Mouse (Mus musculus): ENCODE measurements at regions not wholly inside any gene's neighbourhood (a gene's known extent, or its start where the extent isn't known, plus 50 kb on each side); places are given as distances from the start of the nearest gene placed in this dataset.
A peak's percentile ranks its signal among the peaks of the same experiment; 100 is the strongest.
"Not testable (repeated sequence)": the region's sequence is repeated elsewhere in the genome, so short reads cannot be mapped to it uniquely, and the experiment has no call there.

DNA sequence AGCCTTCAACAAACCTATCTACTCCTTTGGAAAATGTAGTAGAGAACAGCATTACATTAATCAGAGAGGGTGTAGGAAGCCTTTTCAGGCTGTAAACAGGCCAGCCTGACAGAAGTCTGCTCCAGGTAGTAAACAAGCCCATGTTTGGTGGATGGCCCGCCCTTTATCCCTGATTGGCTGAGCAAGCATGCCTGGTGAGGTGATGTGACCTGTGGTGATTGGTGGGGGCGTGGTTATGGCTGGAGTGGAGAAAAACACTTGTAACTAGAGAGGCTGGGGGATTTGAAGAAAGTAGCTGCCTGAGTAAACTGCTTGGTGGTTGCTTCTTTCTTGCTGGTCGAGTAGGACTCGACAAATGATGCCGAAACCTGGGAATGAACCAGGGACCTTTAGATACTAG, 621.3 kb upstream of the Dsel start:
- H3K36me3 ChIP-seq (ENCODE audit: control insufficient read depth, insufficient read depth); H3K79me2 ChIP-seq (ENCODE audit: control insufficient read depth, insufficient read depth); H3ac ChIP-seq (ENCODE audit: control insufficient read depth, insufficient read length); H3K4me3 ChIP-seq; H3K27me3 ChIP-seq (ENCODE audit: control insufficient read depth, insufficient read depth, insufficient read length): not testable (repeated sequence)
- H3K4me2 ChIP-seq (ENCODE audit: low read depth): peak overlapping the region; percentile 50

DNA sequence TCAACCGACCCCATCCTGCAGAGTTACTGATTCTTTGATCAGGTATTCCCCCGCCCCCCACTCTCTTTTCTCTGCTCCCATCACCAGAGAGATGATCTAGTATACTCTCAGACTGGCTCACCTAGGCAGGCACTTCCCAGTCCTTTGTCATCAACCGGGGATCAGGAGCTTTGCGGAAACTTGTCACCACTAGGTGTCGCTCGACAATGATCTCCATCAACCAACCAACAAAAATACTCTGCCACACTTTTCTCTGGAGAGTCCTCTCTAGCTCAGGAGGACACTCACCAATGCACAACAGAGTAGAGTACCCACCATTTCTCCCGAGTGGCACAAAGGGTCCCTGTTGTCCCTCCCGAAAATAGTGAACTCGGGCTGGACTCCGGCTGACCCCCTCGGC, 591.3 kb upstream of the Dsel start:
- no peaks in the 10 kb centered on the region for H3K27me3 ChIP-seq (ENCODE audit: control insufficient read depth, insufficient read depth, insufficient read length)
- peak overlapping the region; percentile 43 for H3K4me2 ChIP-seq (ENCODE audit: low read depth)
- no peaks in the 10 kb centered on the region for H3K36me3 ChIP-seq (ENCODE audit: control insufficient read depth, insufficient read depth)
- TF ChIP-seq TCF3 (IDR thresholded peaks at IDR 0.05; ENCODE audit: insufficient read length, low read depth) (no peak), E2F4 (IDR thresholded peaks at IDR 0.05; ENCODE audit: insufficient read depth) (no peak), MYOG (IDR thresholded peaks at IDR 0.05; ENCODE audit: control insufficient read depth in 1 of 3, insufficient read depth in 1 of 3, insufficient read length in 2 of 3, low read depth in 2 of 3) (no peak), TCF12 (IDR thresholded peaks at IDR 0.05; ENCODE audit: insufficient read depth, poor library complexity, severe bottlenecking) (no peak)
- no peaks in the 10 kb centered on the region for H3K79me2 ChIP-seq (ENCODE audit: control insufficient read depth, insufficient read depth)
- no peak overlapping the region for H3ac ChIP-seq (ENCODE audit: control insufficient read depth, insufficient read length)
- no peak overlapping the region for H3K4me3 ChIP-seq

GRCm38 (mm10) chr1:112452390-112452789, 587.7 kb upstream of the Dsel start:
- H3K36me3 ChIP-seq (ENCODE audit: control insufficient read depth, insufficient read depth): no peaks in the 10 kb centered on the region
- H3K79me2 ChIP-seq (ENCODE audit: control insufficient read depth, insufficient read depth): no peaks in the 10 kb centered on the region
- no peak for TF ChIP-seq TCF12 (IDR thresholded peaks at IDR 0.05; ENCODE audit: insufficient read depth, poor library complexity, severe bottlenecking)
- no peak for TF ChIP-seq SRF (IDR thresholded peaks at IDR 0.05; ENCODE audit: control insufficient read depth, insufficient read length, low read depth)
- no peak for TF ChIP-seq MAX (IDR thresholded peaks at IDR 0.05; ENCODE audit: low read depth)
- no peak for TF ChIP-seq CEBPB (IDR thresholded peaks at IDR 0.05; ENCODE audit: insufficient read depth, poor library complexity, severe bottlenecking)
- TF ChIP-seq REST (IDR thresholded peaks at IDR 0.05; ENCODE audit: insufficient read depth, insufficient read length): no peak
- no peak for TF ChIP-seq E2F4 (IDR thresholded peaks at IDR 0.05; ENCODE audit: insufficient read depth)
- TF ChIP-seq POLR2AphosphoS2 (IDR thresholded peaks at IDR 0.05; ENCODE audit: insufficient read length, low read depth): no peak
- no peak for TF ChIP-seq USF1 (IDR thresholded peaks at IDR 0.05; ENCODE audit: low read depth)
- TF ChIP-seq MYOG (IDR thresholded peaks at IDR 0.05; ENCODE audit: control insufficient read depth in 1 of 3, insufficient read depth in 1 of 3, insufficient read length in 2 of 3, low read depth in 2 of 3): no peak
- TF ChIP-seq POLR2A (IDR thresholded peaks at IDR 0.05; ENCODE audit: insufficient read length, low read depth): no peak
- TF ChIP-seq MYOD1 (IDR thresholded peaks at IDR 0.05; ENCODE audit: control insufficient read depth in 1 of 3, insufficient read length in 2 of 3, low read depth in 2 of 3): no peak
- no peak for TF ChIP-seq TCF3 (IDR thresholded peaks at IDR 0.05; ENCODE audit: insufficient read length, low read depth)
- no peak overlapping the region for H3K4me3 ChIP-seq
- H3K27me3 ChIP-seq (ENCODE audit: control insufficient read depth, insufficient read depth, insufficient read length): no peaks in the 10 kb centered on the region
- H3K4me2 ChIP-seq (ENCODE audit: low read depth): no peak overlapping the region
- no peak overlapping the region for H3ac ChIP-seq (ENCODE audit: control insufficient read depth, insufficient read length)

DNA sequence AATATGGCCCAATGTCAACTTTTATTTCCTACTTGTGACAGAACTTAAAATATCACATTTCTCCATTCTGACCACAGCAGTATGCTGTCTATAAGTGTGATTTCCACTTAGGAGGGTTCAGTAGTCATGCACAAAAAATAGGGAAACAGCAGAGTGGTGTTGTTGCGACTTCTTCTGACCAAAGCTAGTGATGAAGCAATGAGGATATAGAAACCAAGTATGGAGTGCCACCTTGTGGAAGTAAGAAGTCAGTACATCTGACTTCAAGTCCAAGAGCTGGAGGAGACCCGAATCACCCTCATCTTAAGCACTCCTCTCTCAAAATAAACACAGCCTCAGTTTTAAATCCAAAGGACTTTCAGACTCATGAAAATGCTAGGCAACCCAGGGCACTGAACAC, 586.9 kb upstream of the Dsel start:
- Histone ChIP-seq H3K36me3 (ENCODE audit: control insufficient read depth, insufficient read depth) (no peaks in the 10 kb centered on the region), H3K4me2 (ENCODE audit: low read depth) (no peak overlapping the region), H3ac (ENCODE audit: control insufficient read depth, insufficient read length) (no peak overlapping the region), H3K27me3 (ENCODE audit: control insufficient read depth, insufficient read depth, insufficient read length) (no peaks in the 10 kb centered on the region), H3K4me3 (no peak overlapping the region), H3K79me2 (ENCODE audit: control insufficient read depth, insufficient read depth) (no peaks in the 10 kb centered on the region)
- no peak for TF ChIP-seq POLR2AphosphoS2 (IDR thresholded peaks at IDR 0.05; ENCODE audit: insufficient read length, low read depth)
- TF ChIP-seq POLR2A (IDR thresholded peaks at IDR 0.05; ENCODE audit: insufficient read length, low read depth): no peak
- no peak for TF ChIP-seq USF1 (IDR thresholded peaks at IDR 0.05; ENCODE audit: low read depth)
- no peak for TF ChIP-seq CEBPB (IDR thresholded peaks at IDR 0.05; ENCODE audit: insufficient read depth, poor library complexity, severe bottlenecking)
- TF ChIP-seq REST (IDR thresholded peaks at IDR 0.05; ENCODE audit: insufficient read depth, insufficient read length): no peak

- H3K36me3 ChIP-seq (ENCODE audit: control insufficient read depth, insufficient read depth): no peaks in the 10 kb centered on the region
- no peaks in the 10 kb centered on the region for H3K79me2 ChIP-seq (ENCODE audit: control insufficient read depth, insufficient read depth)
- no peaks in the 10 kb centered on the region for H3K27me3 ChIP-seq (ENCODE audit: control insufficient read depth, insufficient read depth, insufficient read length)
- TF ChIP-seq TCF12 (IDR thresholded peaks at IDR 0.05; ENCODE audit: insufficient read depth, poor library complexity, severe bottlenecking) (no peak), USF1 (IDR thresholded peaks at IDR 0.05; ENCODE audit: low read depth) (no peak), MAX (IDR thresholded peaks at IDR 0.05; ENCODE audit: low read depth) (no peak), POLR2AphosphoS2 (IDR thresholded peaks at IDR 0.05; ENCODE audit: insufficient read length, low read depth) (no peak), TCF3 (IDR thresholded peaks at IDR 0.05; ENCODE audit: insufficient read length, low read depth) (no peak), CEBPB (IDR thresholded peaks at IDR 0.05; ENCODE audit: insufficient read depth, poor library complexity, severe bottlenecking) (no peak)
- no peak overlapping the region for H3K4me3 ChIP-seq
- H3ac ChIP-seq (ENCODE audit: control insufficient read depth, insufficient read length): no peak overlapping the region
- no peak overlapping the region for H3K4me2 ChIP-seq (ENCODE audit: low read depth)
Observed at GRCm38 (mm10) chr1:112439109-112439508, 574.4 kb upstream of the Dsel start.

GRCm38 (mm10) chr1:112416350-112417083, 551.8 kb upstream of the Dsel start:
- TF ChIP-seq E2F4 (IDR thresholded peaks at IDR 0.05; ENCODE audit: insufficient read depth): no peak
- no peak for TF ChIP-seq SRF (IDR thresholded peaks at IDR 0.05; ENCODE audit: control insufficient read depth, insufficient read length, low read depth)
- TF ChIP-seq TCF3 (IDR thresholded peaks at IDR 0.05; ENCODE audit: insufficient read length, low read depth): no peak
- no peak for TF ChIP-seq MYOG (IDR thresholded peaks at IDR 0.05; ENCODE audit: control insufficient read depth in 1 of 3, insufficient read depth in 1 of 3, insufficient read length in 2 of 3, low read depth in 2 of 3)
- TF ChIP-seq MAX (IDR thresholded peaks at IDR 0.05; ENCODE audit: low read depth): no peak
- TF ChIP-seq USF1 (IDR thresholded peaks at IDR 0.05; ENCODE audit: low read depth): no peak
- TF ChIP-seq POLR2AphosphoS2 (IDR thresholded peaks at IDR 0.05; ENCODE audit: insufficient read length, low read depth): no peak
- no peak for TF ChIP-seq MYOD1 (IDR thresholded peaks at IDR 0.05; ENCODE audit: control insufficient read depth in 1 of 3, insufficient read length in 2 of 3, low read depth in 2 of 3)
- no peak for TF ChIP-seq REST (IDR thresholded peaks at IDR 0.05; ENCODE audit: insufficient read depth, insufficient read length)
- no peak for TF ChIP-seq TCF12 (IDR thresholded peaks at IDR 0.05; ENCODE audit: insufficient read depth, poor library complexity, severe bottlenecking)
- no peak for TF ChIP-seq POLR2A (IDR thresholded peaks at IDR 0.05; ENCODE audit: insufficient read length, low read depth)
- no peak for TF ChIP-seq CEBPB (IDR thresholded peaks at IDR 0.05; ENCODE audit: insufficient read depth, poor library complexity, severe bottlenecking)
- H3K4me3 ChIP-seq: no peak overlapping the region

More at GRCm38 (mm10) chr1:112416350-112417083, 551.8 kb upstream of the Dsel start:
- H3K79me2 ChIP-seq (ENCODE audit: control insufficient read depth, insufficient read depth): no peaks in the 10 kb centered on the region
- no peaks in the 10 kb centered on the region for H3K36me3 ChIP-seq (ENCODE audit: control insufficient read depth, insufficient read depth)
- H3K27me3 ChIP-seq (ENCODE audit: control insufficient read depth, insufficient read depth, insufficient read length): no peaks in the 10 kb centered on the region
- no peak overlapping the region for H3K4me2 ChIP-seq (ENCODE audit: low read depth)
- H3ac ChIP-seq (ENCODE audit: control insufficient read depth, insufficient read length): no peak overlapping the region

All from myocyte (in vitro differentiated cells).